24 mouse cellular contexts compared by ENCODE assay signal in the genomic region with DNA sequence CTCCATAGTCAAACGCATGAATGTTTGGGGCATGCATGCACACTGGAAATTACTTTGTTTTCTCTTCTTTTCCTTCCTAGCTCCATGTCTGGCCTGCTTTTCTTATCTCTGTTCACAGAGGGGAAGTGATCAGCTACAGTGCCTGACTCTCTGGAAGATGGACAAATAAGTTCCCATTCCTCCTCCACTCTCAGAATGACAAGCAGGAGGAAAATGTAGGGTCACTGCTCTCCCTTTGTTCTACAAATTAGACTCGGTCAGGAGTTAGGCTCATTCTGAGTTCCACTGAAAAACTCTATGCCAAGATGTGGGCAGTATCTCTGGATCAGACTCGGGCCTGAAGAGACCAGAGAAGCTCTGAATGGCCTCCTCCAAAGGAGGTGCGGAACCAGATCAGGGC.
A peak's percentile ranks its signal among the peaks of the same experiment; 100 is the strongest.
DNase-seq lines count a peak whose midpoint lies in the region; ATAC-seq lines count a peak whose summit lies in the region.
"Had no signal": no experiment of that assay in that cellular context is flagged by ENCODE, and none has a peak within 500 bp of the region (broad histone marks: within the 10 kb centered on the region; RNA-seq: fewer than 3 reads in every experiment).

No protein-coding gene starts in this region.

- H3K4me3 ChIP-seq in heart, embryonic 10.5 days, result no peak overlapping the region
- H3K4me3 ChIP-seq in intestine, embryonic 14.5 days (ENCODE audit: low read depth, low read length), result no peak overlapping the region
- H3K4me3 ChIP-seq in intestine, embryonic 16.5 days (ENCODE audit: low read length), result no peak overlapping the region
- no peak overlapping the region for H3K4me3 ChIP-seq in neural tube, embryonic 13.5 days
- no peak overlapping the region for H3K4me3 ChIP-seq in neural tube, embryonic 15.5 days (replicated peaks)

- DNase-seq in heart, adult 11 months, result peak; percentile 75
- no peak for DNase-seq in heart, embryonic 10.5 days (ENCODE audit: low spot score)
- DNase-seq in intestine, embryonic 14.5 days (ENCODE audit: low spot score), result peak; percentile 39
- peak; percentile 74 for DNase-seq in Muller cell, postnatal 12 days (ENCODE audit: inconsistent ontology term)
- no peak for DNase-seq in c-Kit-positive CD71-positive TER-119-positive erythroid progenitor cells, embryonic 14.5 days (ENCODE audit: low spot score)
- DNase-seq: adrenal gland, adult 2 months; adrenal gland, adult 8-10 months; adrenal gland, postnatal 10 days; adrenal gland, postnatal 14 days; adrenal gland, postnatal 25 days; adrenal gland, postnatal 36 days; B cell, adult 2 months; cerebellum, adult 11 months; cerebellum, adult 11-12 months; cerebellum, adult 18-20 months; cerebellum, adult 2 months had no signal

- no peak overlapping the region for H3K4me2 ChIP-seq in intestine, embryonic 14.5 days (ENCODE audit: low read length)
- H3K4me2 ChIP-seq in intestine, embryonic 16.5 days (ENCODE audit: low read depth, low read length), result no peak overlapping the region
- no peak overlapping the region for H3K4me2 ChIP-seq in neural tube, embryonic 13.5 days
- no peak overlapping the region for H3K4me2 ChIP-seq in neural tube, embryonic 15.5 days

- 56% methylated on average over 4 of the region's 4 CpGs for WGBS in heart, embryonic 10.5 days
- WGBS in intestine, embryonic 14.5 days, result 81% methylated on average over 4 of the region's 4 CpGs
- 71% methylated on average over 4 of the region's 4 CpGs for WGBS in intestine, embryonic 16.5 days
- WGBS in neural tube, embryonic 13.5 days, result 56% methylated on average over 4 of the region's 4 CpGs
- 53% methylated on average over 4 of the region's 4 CpGs for WGBS in neural tube, embryonic 15.5 days

- H3K9ac ChIP-seq in intestine, embryonic 14.5 days (ENCODE audit: low read length), result no peak overlapping the region
- H3K9ac ChIP-seq in intestine, embryonic 16.5 days (ENCODE audit: low read depth, low read length), result no peak overlapping the region
- no peak overlapping the region for H3K9ac ChIP-seq in neural tube, embryonic 13.5 days
- no peak overlapping the region for H3K9ac ChIP-seq in neural tube, embryonic 15.5 days (replicated peaks)

- no peaks in the 10 kb centered on the region for H3K4me1 ChIP-seq in heart, embryonic 10.5 days
- no peaks in the 10 kb centered on the region for H3K4me1 ChIP-seq in intestine, embryonic 14.5 days (replicated peaks; ENCODE audit: control insufficient read depth, insufficient read depth, low read length)
- no peaks in the 10 kb centered on the region for H3K4me1 ChIP-seq in intestine, embryonic 16.5 days (ENCODE audit: control insufficient read depth, insufficient read depth, low read length)
- H3K4me1 ChIP-seq in neural tube, embryonic 13.5 days (replicated peaks), result 0 out of 2 replicates have a peak, but pooled peaks cover 12% of the 10 kb centered on the region
- no peaks in the 10 kb centered on the region for H3K4me1 ChIP-seq in neural tube, embryonic 15.5 days

- H3K36me3 ChIP-seq in heart, embryonic 10.5 days, result no peaks in the 10 kb centered on the region
- no peaks in the 10 kb centered on the region for H3K36me3 ChIP-seq in intestine, embryonic 14.5 days (ENCODE audit: control insufficient read depth, insufficient read depth, low read length)
- no peaks in the 10 kb centered on the region for H3K36me3 ChIP-seq in intestine, embryonic 16.5 days (ENCODE audit: control insufficient read depth, insufficient read depth, low read length)
- H3K36me3 ChIP-seq in neural tube, embryonic 13.5 days, result no peaks in the 10 kb centered on the region
- 0 out of 2 replicates have a peak, but pooled peaks cover 2% of the 10 kb centered on the region for H3K36me3 ChIP-seq in neural tube, embryonic 15.5 days
- H3K36me3 ChIP-seq: G1E had no signal

- no peak for ATAC-seq in intestine, embryonic 14.5 days (replicated peaks; ENCODE audit: low FRiP score, low TSS enrichment, low read depth)
- no peak for ATAC-seq in intestine, embryonic 16.5 days
- no peak for ATAC-seq in neural tube, embryonic 13.5 days (ENCODE audit: low read depth)
- ATAC-seq in neural tube, embryonic 15.5 days (ENCODE audit: low FRiP score), result no peak
- ATAC-seq: activated CD4-positive, CD25-positive, alpha-beta regulatory T cell, adult 4 months; CD4-positive, CD25-positive, alpha-beta regulatory T cell, adult 4 months; Patski had no signal

- no peaks in the 10 kb centered on the region for H3K27me3 ChIP-seq in heart, embryonic 10.5 days (ENCODE audit: insufficient read depth, poor library complexity, severe bottlenecking)
- no peaks in the 10 kb centered on the region for H3K27me3 ChIP-seq in intestine, embryonic 14.5 days (replicated peaks; ENCODE audit: control insufficient read depth, insufficient read depth, low read length)
- H3K27me3 ChIP-seq in intestine, embryonic 16.5 days (replicated peaks; ENCODE audit: control insufficient read depth, insufficient read depth, low read length), result no peaks in the 10 kb centered on the region
- no peaks in the 10 kb centered on the region for H3K27me3 ChIP-seq in neural tube, embryonic 13.5 days
- no peaks in the 10 kb centered on the region for H3K27me3 ChIP-seq in neural tube, embryonic 15.5 days (replicated peaks)
- H3K27me3 ChIP-seq: CH12.LX had no signal

- no peak overlapping the region for H3K27ac ChIP-seq in heart, embryonic 10.5 days
- H3K27ac ChIP-seq in intestine, embryonic 14.5 days (ENCODE audit: low read depth), result no peak overlapping the region
- H3K27ac ChIP-seq in intestine, embryonic 16.5 days (ENCODE audit: low read length), result no peak overlapping the region
- peak overlapping the region; percentile 38 for H3K27ac ChIP-seq in neural tube, embryonic 13.5 days (replicated peaks)
- H3K27ac ChIP-seq in neural tube, embryonic 15.5 days (replicated peaks), result no peak overlapping the region

- H3K9me3 ChIP-seq in heart, embryonic 10.5 days, result no peaks in the 10 kb centered on the region
- no peaks in the 10 kb centered on the region for H3K9me3 ChIP-seq in intestine, embryonic 14.5 days (ENCODE audit: control insufficient read depth, low read length)
- H3K9me3 ChIP-seq in intestine, embryonic 16.5 days (ENCODE audit: control insufficient read depth, low read length), result no peaks in the 10 kb centered on the region
- H3K9me3 ChIP-seq in neural tube, embryonic 13.5 days, result no peaks in the 10 kb centered on the region
- H3K9me3 ChIP-seq in neural tube, embryonic 15.5 days (replicated peaks), result no peaks in the 10 kb centered on the region

Comparison
In these comparisons a context has a peak if more than half of its experiments do, and no peak if none do; other contexts are left out.
1. DNase-seq: peak in heart, adult 11 months (single experiment), intestine, embryonic 14.5 days (single experiment) and Muller cell, postnatal 12 days (single experiment); none in heart, embryonic 10.5 days (single experiment) and c-Kit-positive CD71-positive TER-119-positive erythroid progenitor cells, embryonic 14.5 days (single experiment).